ENCODE assay signal across 27 mouse cellular contexts in genomic region chr6:55609053-55609452, GRCm38 (mm10).
A peak's percentile ranks its signal among the peaks of the same experiment; 100 is the strongest.
DNase-seq lines count a peak whose midpoint lies in the region; ATAC-seq lines count a peak whose summit lies in the region.
"Had no signal": no experiment of that assay in that cellular context is flagged by ENCODE, and none has a peak within 500 bp of the region (broad histone marks: within the 10 kb centered on the region; RNA-seq: fewer than 3 reads in every experiment).

No protein-coding gene starts in this region.

- H3K36me3 ChIP-seq in heart, embryonic 12.5 days, result no peaks in the 10 kb centered on the region
- H3K36me3 ChIP-seq: forebrain, embryonic 10.5 days; G1E; heart, embryonic 15.5 days; hindbrain, embryonic 12.5 days; hindbrain, embryonic 15.5 days had no signal

- no peaks in the 10 kb centered on the region for H3K9me3 ChIP-seq in heart, embryonic 12.5 days (replicated peaks)
- H3K9me3 ChIP-seq: forebrain, embryonic 10.5 days; forebrain, embryonic 13.5 days; G1E; heart, embryonic 15.5 days; hindbrain, embryonic 12.5 days; hindbrain, embryonic 15.5 days had no signal

- DNase-seq in frontal cortex, adult 2 months (ENCODE audit: extremely low spot score in 1 of 2, low spot score in 1 of 2), result no peak
- peak; percentile 1 for DNase-seq in c-Kit-positive CD71-positive TER-119-negative erythroid progenitor cells, embryonic 14.5 days (ENCODE audit: low read depth)
- no peak for DNase-seq in adrenal gland, adult 18-20 months (ENCODE audit: low spot score in 2 of 2)
- DNase-seq: adrenal gland, postnatal 10 days; adrenal gland, postnatal 36 days; B cell, adult 2 months; cerebellum, adult 11 months; cerebellum, adult 8-10 months; cerebellum, postnatal 36 days; gastrocnemius, postnatal 25 days; heart, adult 2 months; heart, postnatal 10 days; heart, postnatal 36 days; kidney, adult 2 months had no signal

- no peak overlapping the region for H3K4me2 ChIP-seq in heart, embryonic 12.5 days
- H3K4me2 ChIP-seq: forebrain, embryonic 13.5 days; heart, embryonic 11.5 days; heart, embryonic 15.5 days; hindbrain, embryonic 12.5 days; hindbrain, embryonic 15.5 days had no signal

- no peak overlapping the region for H3K4me3 ChIP-seq in heart, embryonic 12.5 days
- H3K4me3 ChIP-seq: forebrain, embryonic 10.5 days; forebrain, embryonic 13.5 days; heart, adult 2 months; heart, embryonic 15.5 days; hindbrain, embryonic 12.5 days; hindbrain, embryonic 15.5 days had no signal

- H3K27me3 ChIP-seq in heart, embryonic 12.5 days (replicated peaks), result no peaks in the 10 kb centered on the region
- H3K27me3 ChIP-seq: CH12.LX; forebrain, embryonic 13.5 days; heart, embryonic 15.5 days; hindbrain, embryonic 12.5 days; hindbrain, embryonic 15.5 days had no signal

- no peaks in the 10 kb centered on the region for H3K4me1 ChIP-seq in heart, embryonic 12.5 days (replicated peaks)
- H3K4me1 ChIP-seq: forebrain, embryonic 10.5 days; heart, embryonic 15.5 days; hindbrain, embryonic 12.5 days; hindbrain, embryonic 15.5 days had no signal

- H3K27ac ChIP-seq in heart, embryonic 12.5 days (ENCODE audit: poor library complexity, severe bottlenecking), result no peak overlapping the region
- H3K27ac ChIP-seq: forebrain, embryonic 10.5 days; forebrain, embryonic 13.5 days; heart, adult 2 months; heart, embryonic 15.5 days; hindbrain, embryonic 12.5 days; hindbrain, embryonic 15.5 days had no signal

- 56% methylated on average over 1 of the region's 1 CpGs for WGBS in heart, embryonic 12.5 days

- H3K9ac ChIP-seq in heart, embryonic 12.5 days, result no peak overlapping the region
- H3K9ac ChIP-seq: forebrain, embryonic 13.5 days; heart, embryonic 15.5 days; hindbrain, embryonic 12.5 days; hindbrain, embryonic 15.5 days had no signal

- peak; percentile 13; the same call in 1 of the 2 replicates for ATAC-seq in frontal cortex, adult (ENCODE audit: low TSS enrichment)
- ATAC-seq in megakaryocyte progenitor cell, adult 5-6 weeks (replicated peaks; ENCODE audit: poor library complexity), result peak; percentile 90
- no peak for ATAC-seq in heart, embryonic 12.5 days (ENCODE audit: insufficient number of reproducible peaks, low FRiP score)
- ATAC-seq: forebrain, embryonic 13.5 days; forebrain, embryonic 16.5 days; intestine, postnatal 0 days had no signal
